Mouse (Mus musculus) embryonic fibroblast, embryonic 13.5 days (primary cell): Measurements from ENCODE around the gene Ffar3.

Experiments used
- CTCF ChIP-seq: IDR thresholded peaks from 2 replicates; pipeline ENCODE4 v1.5.1; 2011; ENCODE audit warnings: mild to moderate bottlenecking, control low read depth, low read length, moderate library complexity, borderline replicate concordance; ENCODE audit not compliant: insufficient read depth
- POLR2A ChIP-seq: IDR thresholded peaks from 2 replicates; pipeline ENCODE4 v1.6.1; 2011; ENCODE audit warnings: low read depth, mild to moderate bottlenecking, control low read depth, low read length, moderate library complexity

DNA sequence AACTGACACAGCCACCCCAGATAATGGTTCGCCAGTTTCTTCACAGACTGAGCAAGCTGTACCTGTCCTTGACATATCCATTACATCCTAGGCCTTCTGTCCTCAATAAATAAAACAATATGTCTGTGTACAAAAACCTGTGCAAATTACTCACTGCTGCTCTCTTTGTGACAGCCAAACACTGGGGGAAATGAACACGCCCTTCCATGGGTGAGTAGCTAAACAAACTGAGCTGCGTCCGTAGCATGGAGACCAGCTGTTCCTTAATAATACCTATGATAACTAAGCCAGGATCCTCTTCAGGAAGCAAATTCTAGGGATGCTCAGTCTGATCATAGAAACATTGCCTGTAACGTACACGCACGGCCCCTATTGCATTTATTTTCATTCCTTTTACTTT is 32.8 kb upstream of the Ffar3 start:
- no peak for TF ChIP-seq CTCF
- TF ChIP-seq POLR2A = no peak
